Mouse (Mus musculus) liver, embryonic 13.5 days (tissue): Measurements from ENCODE around the gene Ern2. TPM values are rescaled to one million over a fixed set of nuclear protein-coding genes. Genes with fewer than 3 reads are reported as not detected.

Experiments
- ATAC-seq: fragments of 200-750 bp; cut with Nextera tagmentation; 2 replicates; pipeline ENCODE4 v1.8.0; 2017; ENCODE audit warnings: low read depth, mild to moderate bottlenecking, moderate number of reproducible peaks, moderate library complexity
- DNase-seq: peaks from one replicate; pipeline ENCODE4 v3.0.0; 2022
- H3K27ac ChIP-seq: fragments of 300-500 bp; sonication (generic); 2 replicates; pipeline ENCODE4 v1.5.1; 2015; ENCODE audit warnings: moderate library complexity, mild to moderate bottlenecking, inconsistent platforms
- H3K27me3 ChIP-seq: fragments of 300-500 bp; sonication (generic); 2 replicates; pipeline ENCODE4 v1.6.1; 2015; ENCODE audit warnings: mild to moderate bottlenecking, inconsistent platforms
- H3K36me3 ChIP-seq: fragments of 300-500 bp; sonication (generic); 2 replicates; pipeline ENCODE4 v1.6.1; 2015; ENCODE audit warnings: mild to moderate bottlenecking, inconsistent platforms
- H3K4me1 ChIP-seq: fragments of 300-500 bp; sonication (generic); replicated peaks from 2 replicates; pipeline ENCODE4 v1.6.1; 2015; ENCODE audit warnings: inconsistent platforms
- H3K4me2 ChIP-seq: fragments of 300-500 bp; sonication (generic); 2 replicates; pipeline ENCODE4 v1.6.1; 2015; ENCODE audit warnings: inconsistent platforms, mild to moderate bottlenecking, moderate library complexity
- H3K4me3 ChIP-seq: fragments of 300-500 bp; sonication (generic); replicated peaks from 2 replicates; pipeline ENCODE4 v1.5.1; 2015; ENCODE audit warnings: mild to moderate bottlenecking, inconsistent platforms
- H3K9ac ChIP-seq: fragments of 300-500 bp; sonication (generic); 2 replicates; pipeline ENCODE4 v1.6.1; 2015; ENCODE audit warnings: mild to moderate bottlenecking, inconsistent platforms
- H3K9me3 ChIP-seq: fragments of 300-500 bp; sonication (generic); replicated peaks from 2 replicates; pipeline ENCODE4 v1.6.1; 2016; ENCODE audit warnings: inconsistent platforms
- WGBS: fragments of 180-500 bp; shearing (Covaris S2); methylation state at CpG from one replicate; pipeline ENCODE4 v1.1.7; 2015; ENCODE audit not compliant: insufficient replicate concordance; 5-methylcytosine and 5-hydroxymethylcytosine counted together
- polyA plus RNA-seq: library from polyadenylated mRNA; unstranded; fragments of >200 nt; fragmentation: Nextera tagmentation; extraction: Ambion mirVana; gene quantifications from 2 replicates; pipeline ENCODE4 v1.2.1, GENCODE M21; 2015

The Ern2 gene
- polyA plus RNA-seq, 1 experiment from 2014 or later: not detected

GRCm38 (mm10) chr7:122125636-122126035 lies 60.4 kb downstream of the Ern2 start:
- H3K4me3 ChIP-seq: no peak overlapping the region
- H3K27ac ChIP-seq: no peak overlapping the region
- DNase-seq: no peak
- no peak overlapping the region for H3K9ac ChIP-seq
- peaks cover 87% of the 10 kb centered on the region for H3K36me3 ChIP-seq
- peaks cover 5% of the 10 kb centered on the region for H3K4me1 ChIP-seq
- no peaks in the 10 kb centered on the region for H3K9me3 ChIP-seq
- no peak for ATAC-seq
- no peak overlapping the region for H3K4me2 ChIP-seq
- no peaks in the 10 kb centered on the region for H3K27me3 ChIP-seq
- WGBS: 82% methylated on average over 8 of the region's 8 CpGs

- Histone ChIP-seq H3K36me3 (peaks cover 90% of the 10 kb centered on the region), H3K4me2 (no peak overlapping the region), H3K9me3 (no peaks in the 10 kb centered on the region), H3K9ac (no peak overlapping the region), H3K27me3 (no peaks in the 10 kb centered on the region), H3K27ac (no peak overlapping the region), H3K4me1 (no peaks in the 10 kb centered on the region; the same call in none of the 2 replicates), H3K4me3 (no peak overlapping the region)
- WGBS: 68% methylated on average over 4 of the region's 4 CpGs
- DNase-seq: no peak
- no peak for ATAC-seq
These were observed 62.5 kb downstream of the Ern2 start for GRCm38 (mm10) chr7:122123518-122123917.

Other genes starting within 250 kb of the Ern2 start
- 11.1 and 11.4 TPM in 2 replicates for gene Cog7, start 204.5 kb downstream of the Ern2 start, polyA plus RNA-seq
- gene Gga2, start 165.0 kb downstream of the Ern2 start, polyA plus RNA-seq: 39.7 and 41.9 TPM in 2 replicates
- gene Ubfd1, start 119.0 kb downstream of the Ern2 start, polyA plus RNA-seq: 18.7 and 22.1 TPM in 2 replicates
- gene Ears2, start 118.9 kb downstream of the Ern2 start, polyA plus RNA-seq: 8.3 TPM in 2 replicates
- 562 and 589 TPM in 2 replicates for gene Ndufab1, start 84.3 kb downstream of the Ern2 start, polyA plus RNA-seq
- 13.5 and 16.0 TPM in 2 replicates for gene Palb2, start 53.2 kb downstream of the Ern2 start, polyA plus RNA-seq
- 54.7 and 55.9 TPM in 2 replicates for gene Dctn5, start 53.2 kb downstream of the Ern2 start, polyA plus RNA-seq
- 123 and 138 TPM in 2 replicates for gene Plk1, start 26.8 kb downstream of the Ern2 start, polyA plus RNA-seq
- gene Chp2, start 33.3 kb upstream of the Ern2 start, polyA plus RNA-seq: 0.58 and 0.59 TPM in 2 replicates
- gene Prkcb, start 102.5 kb upstream of the Ern2 start, polyA plus RNA-seq: 1.8 and 2.3 TPM in 2 replicates